Mouse (Mus musculus): ENCODE results near the gene Iah1. TPM values are rescaled to one million over a fixed set of nuclear protein-coding genes. Genes with fewer than 3 reads are reported as not detected.
A peak's percentile ranks its signal among the peaks of the same experiment; 100 is the strongest.

Gene Iah1
- total RNA-seq, 4 experiments from 2014 or later: 2.7 to 5.0 (median 3.7) TPM

DNA sequence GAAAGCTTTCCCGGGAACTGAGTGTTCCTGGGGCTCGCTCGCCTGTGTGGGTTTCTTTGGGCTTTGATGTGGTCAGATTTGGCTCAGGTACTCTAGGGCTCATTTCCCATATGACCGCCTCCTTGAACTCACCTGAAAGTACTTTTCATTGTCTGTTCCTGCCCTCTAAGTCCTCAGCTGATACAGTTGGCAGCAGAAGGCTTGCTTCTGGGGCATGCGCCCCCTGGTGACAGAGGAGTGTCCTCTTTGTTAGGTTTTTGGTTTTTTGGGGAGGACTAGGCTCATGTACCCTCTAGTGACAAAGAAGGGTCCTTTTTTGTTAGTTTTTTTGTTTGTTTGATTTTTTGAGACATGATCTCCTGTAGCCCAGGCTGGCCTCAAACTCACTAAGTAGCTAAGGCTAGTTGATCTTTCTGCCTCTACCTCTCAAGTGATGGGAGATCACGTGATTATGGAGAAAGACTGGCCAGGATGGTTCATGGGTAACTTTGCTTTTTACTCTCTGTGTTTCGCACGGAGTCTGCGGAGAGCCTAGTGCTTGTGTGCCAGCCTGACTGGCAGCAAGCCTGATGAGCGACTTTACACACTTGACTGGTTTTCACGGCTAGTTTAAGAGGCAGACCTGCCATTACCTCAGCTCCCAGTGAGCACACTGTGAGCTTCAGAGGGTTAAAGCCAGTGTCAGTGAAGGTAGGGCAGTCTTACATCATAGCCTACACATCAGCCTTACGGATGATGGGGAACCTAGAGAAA lies 2.1 kb downstream of the Iah1 start:
- DNase-seq (ENCODE audit: low spot score in 2 of 2): no peak

GRCm38 (mm10) chr12:21320317-21320716 lies 4.1 kb downstream of the Iah1 start:
- no peak for DNase-seq (ENCODE audit: low spot score in 2 of 2)

DNA sequence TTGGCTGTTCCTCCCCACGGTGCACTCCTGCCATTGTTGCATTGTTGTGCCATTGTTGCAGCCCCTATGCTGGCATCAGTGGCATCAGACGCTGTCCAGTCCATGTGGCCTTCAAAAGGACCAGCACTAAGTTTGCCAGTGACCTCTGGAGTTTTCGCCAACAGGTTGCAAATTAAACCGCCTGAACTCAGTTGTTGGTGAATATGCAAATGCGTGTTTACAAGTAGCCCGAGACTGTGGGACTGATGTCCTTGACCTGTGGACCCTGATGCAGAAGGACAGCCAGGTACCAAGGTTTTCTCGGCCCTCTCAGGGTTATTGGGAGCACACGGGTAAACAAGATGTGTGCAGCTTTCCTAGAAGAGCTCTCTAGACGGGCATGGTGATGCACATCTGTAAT lies 5.0 kb downstream of the Iah1 start:
- DNase-seq (ENCODE audit: low spot score in 2 of 2): no peak

DNA sequence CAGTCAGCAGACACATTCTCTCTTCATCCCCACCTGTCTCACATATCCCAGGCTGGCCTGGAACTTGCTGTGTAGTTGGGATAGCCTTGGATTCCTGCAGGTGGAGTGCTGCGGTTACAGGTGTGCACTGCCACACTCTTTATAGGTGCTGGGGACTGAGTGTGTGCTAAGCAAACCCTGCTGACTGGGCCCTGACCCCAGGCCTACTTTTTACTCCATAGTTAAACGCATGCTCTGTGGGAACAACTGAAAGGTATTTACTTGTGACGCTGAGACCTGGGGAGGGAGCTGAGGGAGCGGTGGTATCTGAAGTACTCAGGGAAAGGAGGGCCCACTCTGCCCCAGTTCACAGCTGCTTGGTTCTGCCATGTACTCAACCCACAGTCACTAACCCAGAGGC lies 6.1 kb downstream of the Iah1 start:
- no peak for DNase-seq (ENCODE audit: low spot score in 2 of 2)

DNA sequence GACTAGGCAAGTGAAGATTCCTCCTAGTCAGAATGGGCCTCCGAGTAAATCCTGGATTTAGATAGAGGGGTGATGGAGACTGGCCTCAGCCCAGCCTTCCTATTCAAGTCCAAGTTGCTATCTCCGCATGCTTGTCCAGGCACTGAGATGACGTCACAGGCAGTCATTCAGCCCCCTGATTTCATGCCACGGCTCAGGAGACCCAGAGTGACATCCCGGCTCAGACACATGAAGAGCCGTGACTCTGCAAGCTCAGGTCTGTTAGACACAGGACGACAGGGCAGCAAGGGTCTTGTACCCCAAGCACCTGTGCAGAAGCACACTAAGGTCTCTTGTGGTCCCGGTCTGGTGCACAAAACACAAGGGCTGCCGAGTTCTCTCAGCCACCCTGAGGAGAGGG lies 6.7 kb downstream of the Iah1 start:
- DNase-seq (ENCODE audit: low spot score in 2 of 2): no peak

GRCm38 (mm10) chr12:21324101-21324500 lies 7.9 kb downstream of the Iah1 start:
- no peak for DNase-seq (ENCODE audit: low spot score in 2 of 2)

DNA sequence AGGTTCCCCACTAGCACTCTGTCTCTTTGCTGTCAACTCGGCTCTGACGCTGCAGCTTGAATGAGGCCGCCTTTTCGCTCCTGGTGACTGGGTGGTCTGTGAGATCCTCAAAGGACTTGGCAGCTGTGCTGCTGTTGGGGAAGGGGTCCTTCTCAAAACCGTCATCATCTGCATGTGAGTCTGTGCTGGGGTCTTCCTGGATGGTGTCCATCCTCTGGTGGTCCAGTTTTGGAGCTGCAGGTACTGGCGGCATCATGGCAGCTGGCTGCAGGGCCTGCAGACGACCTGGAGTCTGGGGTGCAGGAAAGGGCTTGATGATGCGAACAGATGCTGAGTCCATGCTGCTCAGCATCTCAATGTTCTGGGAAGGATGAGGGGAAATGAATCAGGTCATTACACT lies 9.1 kb downstream of the Iah1 start:
- DNase-seq (ENCODE audit: low spot score in 2 of 2): no peak

- peak; percentile 25 to 37 for DNase-seq (ENCODE audit: low spot score in 2 of 2)
These were observed 10.1 kb downstream of the Iah1 start for GRCm38 (mm10) chr12:21326325-21326724.

DNA sequence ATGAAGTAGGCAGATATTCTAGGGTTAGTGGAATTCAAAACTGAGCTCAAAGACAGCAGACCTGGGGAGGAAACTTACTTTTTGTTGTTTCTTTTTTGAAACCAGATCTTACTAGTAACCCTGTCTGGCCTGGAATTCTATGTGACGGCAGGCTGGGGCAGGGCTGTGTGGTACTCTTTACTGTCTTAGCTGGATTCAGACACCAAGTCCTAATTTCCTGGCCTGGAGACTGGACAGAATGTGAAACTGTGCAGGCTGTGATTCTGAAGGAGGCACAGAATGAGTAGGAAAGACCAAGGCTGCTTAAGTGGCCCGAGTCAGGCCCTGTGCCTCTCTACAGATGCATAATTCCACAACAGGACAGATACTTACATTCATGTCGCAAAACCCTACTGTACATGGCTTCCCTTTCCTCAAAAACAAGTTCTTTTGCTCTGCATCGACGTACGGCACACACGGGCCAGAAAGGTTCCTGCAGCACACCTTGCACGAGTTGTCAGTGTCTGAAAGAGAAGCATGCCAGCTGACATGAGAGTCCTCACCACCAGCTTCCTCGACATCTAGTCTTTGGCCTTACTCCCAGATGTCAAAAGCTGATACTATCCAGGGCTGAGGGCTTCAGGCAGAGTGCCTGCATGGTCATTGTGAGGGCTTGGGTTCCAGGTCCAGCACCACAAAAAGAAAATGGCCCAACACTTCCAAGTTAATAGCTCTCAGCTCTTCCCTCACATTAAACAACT lies 13.6 kb downstream of the Iah1 start:
- no peak for DNase-seq (ENCODE audit: low spot score in 2 of 2)

GRCm38 (mm10) chr12:21330961-21331576 lies 14.9 kb downstream of the Iah1 start:
- DNase-seq (ENCODE audit: low spot score in 2 of 2): peak in 1 of 2 experiments; percentile 19

DNA sequence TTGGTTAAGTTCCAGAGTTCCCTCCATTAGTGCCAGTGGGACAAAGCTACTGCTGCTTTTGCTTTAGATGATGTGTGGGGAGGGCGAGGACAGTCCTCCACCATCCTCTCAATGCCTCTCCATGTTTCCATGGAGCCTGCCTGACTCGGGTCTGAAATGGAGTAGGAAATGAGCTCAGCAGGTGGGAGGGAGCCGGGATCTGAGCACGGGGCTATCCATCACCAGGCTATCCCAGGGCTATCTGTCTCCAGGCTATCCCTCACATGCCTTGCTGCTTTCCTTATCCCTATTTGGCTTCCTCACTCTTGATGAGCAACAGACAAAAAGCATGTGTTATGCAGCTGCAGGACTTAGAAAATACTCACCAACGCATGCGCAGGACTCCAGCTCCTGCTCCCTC lies 15.5 kb downstream of the Iah1 start:
- DNase-seq (ENCODE audit: low spot score in 2 of 2): no peak

DNA sequence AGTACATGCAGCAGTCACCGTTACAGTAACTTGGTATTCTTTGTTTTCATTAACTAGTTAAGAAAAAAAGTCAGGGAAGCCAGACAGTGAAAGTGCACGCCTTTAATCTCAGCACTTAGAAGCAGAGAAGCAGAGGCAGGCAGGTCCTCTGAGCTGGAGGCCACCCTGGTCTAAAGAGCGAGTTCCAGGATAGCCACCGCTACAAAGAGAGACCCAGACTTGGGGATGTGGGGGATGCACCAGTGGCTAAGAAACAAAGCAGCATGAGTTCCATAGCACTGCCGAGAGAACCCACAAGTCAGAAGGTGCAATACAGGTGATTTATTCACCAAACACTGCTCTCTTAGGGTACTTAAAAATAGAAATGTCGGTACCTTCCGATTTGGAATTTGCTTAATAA lies 16.8 kb downstream of the Iah1 start:
- DNase-seq (ENCODE audit: low spot score in 2 of 2): no peak

GRCm38 (mm10) chr12:21333766-21334165 lies 17.6 kb downstream of the Iah1 start:
- DNase-seq (ENCODE audit: low spot score in 2 of 2): no peak

GRCm38 (mm10) chr12:21335869-21336268 lies 19.7 kb downstream of the Iah1 start:
- DNase-seq (ENCODE audit: low spot score in 2 of 2): no peak

- no peak for DNase-seq (ENCODE audit: low spot score in 2 of 2)
These were observed 21.0 kb downstream of the Iah1 start for GRCm38 (mm10) chr12:21337171-21337570.

GRCm38 (mm10) chr12:21340674-21341073 lies 24.5 kb downstream of the Iah1 start:
- DNase-seq (ENCODE audit: low spot score in 2 of 2): no peak

GRCm38 (mm10) chr12:21346972-21347371 lies 30.8 kb downstream of the Iah1 start:
- no peak for DNase-seq (ENCODE audit: low spot score in 2 of 2)

GRCm38 (mm10) chr12:21350113-21350876 lies 34.1 kb downstream of the Iah1 start:
- no peak for DNase-seq (ENCODE audit: low spot score in 2 of 2)

- DNase-seq (ENCODE audit: low spot score in 2 of 2): no peak
These were observed 37.5 kb downstream of the Iah1 start for GRCm38 (mm10) chr12:21353681-21354080.

DNA sequence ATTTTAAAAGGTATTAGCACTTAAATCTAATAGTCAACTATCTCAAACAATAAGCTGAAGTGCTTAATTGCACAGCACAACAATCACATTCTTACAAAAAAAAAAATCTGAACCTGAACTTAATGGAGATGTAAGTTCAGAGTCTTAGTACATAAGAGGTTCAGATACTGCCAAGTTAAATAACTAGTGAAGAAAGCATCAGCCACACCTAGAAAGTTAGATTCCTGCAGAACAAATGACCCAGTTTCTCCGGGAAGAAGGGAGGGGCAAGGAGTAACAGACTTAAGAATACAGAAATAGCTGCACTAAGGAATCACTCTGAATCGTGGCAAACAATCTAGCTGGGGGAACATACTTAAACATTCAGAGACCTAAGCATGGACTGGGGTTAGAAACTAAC lies 46.5 kb downstream of the Iah1 start:
- DNase-seq (ENCODE audit: low spot score in 2 of 2): no peak

- no peak for DNase-seq (ENCODE audit: low spot score in 2 of 2)
These were observed 47.0 kb downstream of the Iah1 start for GRCm38 (mm10) chr12:21363195-21363594.

Data from gastrocnemius, adult 8-10 months (tissue).